Mouse (Mus musculus) adrenal gland, adult 2 months (tissue): ENCODE measurements around the gene Heg1. TPM values are rescaled to one million over a fixed set of nuclear protein-coding genes. Genes with fewer than 3 reads are reported as not detected.

Experiments
- DNase-seq: peaks from one replicate; pipeline ENCODE4 v3.0.0; 2021
- polyA plus RNA-seq: library from polyadenylated mRNA; depleted of rRNA; stranded (reverse); fragments of >200 nt; gene quantifications from 2 replicates; pipeline ENCODE4 v1.2.3, GENCODE M21; 2012; rRNA removed
- total RNA-seq, 2 experiments: library from RNA; stranded (reverse); gene quantifications; 2 replicates each; pipeline ENCODE4 v1.2.3; 2021

Heg1 gene
- total and polyA plus RNA-seq, 3 experiments, result 32.6 to 80.5 (median 51.5) TPM

GRCm38 (mm10) chr16:33820269-33821178 is 136.4 kb downstream of the Heg1 start:
- DNase-seq, result peak; percentile 84

Other genes with a start within 250 kb of the Heg1 start
- under 1 TPM; 0.49 to 0.83 TPM for gene Slc12a8, start 167.0 kb upstream of the Heg1 start, total RNA-seq
- 0.73 and 0.89 TPM in 2 replicates for gene Slc12a8, start 167.0 kb upstream of the Heg1 start, polyA plus RNA-seq
- not detected for gene Muc13, start 109.7 kb downstream of the Heg1 start, total RNA-seq
- gene Muc13, start 109.7 kb downstream of the Heg1 start, polyA plus RNA-seq, result 0.06 and 0.13 TPM in 2 replicates
- 100 to 1,000 TPM; 187 to 222 TPM for gene Itgb5, start 145.3 kb downstream of the Heg1 start, total RNA-seq
- 214 and 223 TPM in 2 replicates for gene Itgb5, start 145.3 kb downstream of the Heg1 start, polyA plus RNA-seq